Mouse (Mus musculus) midbrain, embryonic 14.5 days (tissue): ENCODE measurements around the gene Ankrd44. TPM values are rescaled to one million over a fixed set of nuclear protein-coding genes. Genes with fewer than 3 reads are reported as not detected.

Experiments used
- ATAC-seq: fragments of 200-750 bp; cut with Nextera tagmentation; 2 replicates; pipeline ENCODE4 v1.8.0; 2017; ENCODE audit warnings: moderate number of reproducible peaks, moderate library complexity; ENCODE audit not compliant: low FRiP score, low TSS enrichment
- DNase-seq: peaks from one replicate; pipeline ENCODE4 v3.0.0-alpha.2; 2015
- H3K27ac ChIP-seq: fragments of 300-500 bp; sonication (generic); replicated peaks from 2 replicates; pipeline ENCODE4 v1.5.1; 2014; ENCODE audit warnings: mild to moderate bottlenecking, low read depth, low read length, moderate library complexity
- H3K27me3 ChIP-seq: fragments of 300-500 bp; sonication (generic); 2 replicates; pipeline ENCODE4 v1.6.1; 2014; ENCODE audit warnings: low read length, control low read depth, mixed read lengths; ENCODE audit not compliant: control insufficient read depth, insufficient read depth
- H3K36me3 ChIP-seq: fragments of 300-500 bp; sonication (generic); 2 replicates; pipeline ENCODE4 v1.6.1; 2014; ENCODE audit warnings: low read length, control low read depth; ENCODE audit not compliant: control insufficient read depth, insufficient read depth
- H3K4me1 ChIP-seq: fragments of 300-500 bp; sonication (generic); 2 replicates; pipeline ENCODE4 v1.6.1; 2014; ENCODE audit warnings: mild to moderate bottlenecking, antibody characterized with exemption, low read length, control low read depth; ENCODE audit not compliant: control insufficient read depth, insufficient read depth
- H3K4me2 ChIP-seq: fragments of 300-500 bp; sonication (generic); 2 replicates; pipeline ENCODE4 v1.6.1; 2014; ENCODE audit warnings: mild to moderate bottlenecking, low read length, moderate library complexity
- H3K4me3 ChIP-seq: fragments of 300-500 bp; sonication (generic); replicated peaks from 2 replicates; pipeline ENCODE4 v1.5.1; 2014; ENCODE audit warnings: low read depth, low read length
- H3K9ac ChIP-seq: fragments of 300-500 bp; sonication (generic); replicated peaks from 2 replicates; pipeline ENCODE4 v1.6.1; 2014; ENCODE audit warnings: mild to moderate bottlenecking, low read length, moderate library complexity
- H3K9me3 ChIP-seq: fragments of 300-500 bp; sonication (generic); 2 replicates; pipeline ENCODE4 v1.6.1; 2016; ENCODE audit warnings: low read length, control low read depth, mixed read lengths; ENCODE audit not compliant: control insufficient read depth
- WGBS: fragments of 180-500 bp; shearing (Covaris S2); extraction: QIAGEN DNeasy Blood & Tissue Kit; methylation state at CpG from one replicate; pipeline ENCODE4 v1.1.7; 2014; 5-methylcytosine and 5-hydroxymethylcytosine counted together
- polyA plus RNA-seq: library from polyadenylated mRNA; unstranded; fragments of >200 nt; fragmentation: Nextera tagmentation; extraction: Ambion mirVana; gene quantifications from 2 replicates; pipeline ENCODE4 v1.2.1, GENCODE M21; 2014

Ankrd44 gene
- polyA plus RNA-seq, 1 experiment from 2014 or later: 39.1 TPM

- Histone ChIP-seq H3K4me2 (no peak overlapping the region), H3K27ac (no peak overlapping the region), H3K4me1 (peaks cover 7% of the 10 kb centered on the region), H3K36me3 (no peaks in the 10 kb centered on the region), H3K4me3 (no peak overlapping the region), H3K9ac (no peak overlapping the region), H3K9me3 (no peaks in the 10 kb centered on the region), H3K27me3 (no peaks in the 10 kb centered on the region)
- DNase-seq (peak; percentile 47), ATAC-seq (no peak)
- WGBS: 63% methylated on average over 1 of the region's 1 CpGs
Observed at GRCm38 (mm10) chr1:54703466-54703865, 222.7 kb downstream of the Ankrd44 start.

DNA sequence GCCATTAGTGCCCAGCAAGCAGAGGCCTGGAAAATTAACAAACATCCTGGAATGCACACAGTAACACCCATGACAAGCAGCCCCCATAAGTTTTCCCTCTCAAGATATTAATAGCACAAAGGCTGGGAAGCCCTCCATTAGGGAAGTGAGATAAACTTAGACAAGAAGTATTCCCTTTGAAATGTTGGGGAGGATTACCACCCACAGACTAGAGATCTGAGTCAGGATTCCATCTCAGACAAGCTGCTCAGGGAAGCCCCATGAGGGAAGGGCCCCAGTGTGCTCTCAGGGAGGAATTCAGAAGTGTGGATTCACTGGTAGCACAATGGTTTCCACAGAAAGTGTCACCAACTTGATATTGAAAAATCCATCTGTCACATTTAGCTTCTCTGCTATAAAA, 223.3 kb downstream of the Ankrd44 start:
- no peak for DNase-seq
- Histone ChIP-seq H3K4me2 (no peak overlapping the region), H3K27ac (no peak overlapping the region), H3K4me1 (peaks cover 7% of the 10 kb centered on the region), H3K9ac (no peak overlapping the region), H3K27me3 (no peaks in the 10 kb centered on the region), H3K4me3 (no peak overlapping the region), H3K36me3 (no peaks in the 10 kb centered on the region), H3K9me3 (no peaks in the 10 kb centered on the region)
- no peak for ATAC-seq

DNA sequence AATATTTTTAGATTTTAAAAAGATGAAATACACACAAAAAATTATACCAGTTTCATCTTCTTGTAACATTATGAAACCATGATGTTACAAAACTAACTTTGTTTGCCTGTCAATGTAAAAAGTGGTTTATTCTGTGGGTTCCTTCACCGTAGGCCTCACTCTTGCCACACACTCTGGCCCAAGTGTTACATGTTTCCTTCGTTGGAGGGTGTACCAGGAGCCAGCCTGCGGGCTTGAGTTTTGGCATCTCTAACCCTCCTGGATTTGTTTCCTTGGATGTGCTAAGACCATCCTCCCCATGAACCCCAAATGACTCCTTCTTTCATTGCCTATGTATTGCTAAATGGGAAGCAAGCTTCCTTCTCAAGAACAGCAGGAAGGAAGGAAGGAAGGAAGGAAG, 230.8 kb downstream of the Ankrd44 start:
- WGBS: 93% methylated on average over 3 of the region's 3 CpGs

DNA sequence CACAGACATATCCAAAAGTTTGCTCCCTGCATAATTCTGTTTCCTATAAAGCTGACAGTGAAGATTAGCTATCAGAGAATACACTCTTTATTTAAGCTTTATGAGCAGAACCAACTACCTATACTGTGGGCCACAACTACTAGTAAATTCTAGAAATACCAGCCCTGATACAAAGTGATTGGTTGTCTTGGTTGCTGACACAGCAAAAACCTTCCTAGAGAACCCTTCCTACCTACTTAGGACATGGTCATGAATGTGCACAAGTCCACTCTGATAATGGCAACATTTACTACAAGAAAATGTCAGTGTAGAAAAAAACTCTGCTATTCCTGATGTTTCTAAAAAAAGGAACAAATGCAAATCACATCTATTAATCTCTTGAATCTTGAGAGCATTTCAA, 234.4 kb downstream of the Ankrd44 start:
- Histone ChIP-seq H3K4me2 (no peak overlapping the region), H3K4me3 (no peak overlapping the region), H3K4me1 (no peaks in the 10 kb centered on the region), H3K9ac (no peak overlapping the region), H3K27ac (0 out of 2 replicates have a peak overlapping the region, but pooled peaks have one; percentile 49), H3K27me3 (no peaks in the 10 kb centered on the region), H3K9me3 (no peaks in the 10 kb centered on the region), H3K36me3 (no peaks in the 10 kb centered on the region)
- no peak for DNase-seq
- no peak for ATAC-seq

More for the DNA sequence above, 230.8 kb downstream of the Ankrd44 start:
- H3K27me3 ChIP-seq: no peaks in the 10 kb centered on the region
- no peaks in the 10 kb centered on the region for H3K4me1 ChIP-seq
- H3K9ac ChIP-seq: no peak overlapping the region
- H3K4me3 ChIP-seq: no peak overlapping the region
- DNase-seq (no peak), ATAC-seq (no peak)
- H3K4me2 ChIP-seq: no peak overlapping the region
- H3K27ac ChIP-seq: no peak overlapping the region
- H3K36me3 ChIP-seq: no peaks in the 10 kb centered on the region
- H3K9me3 ChIP-seq: no peaks in the 10 kb centered on the region

DNA sequence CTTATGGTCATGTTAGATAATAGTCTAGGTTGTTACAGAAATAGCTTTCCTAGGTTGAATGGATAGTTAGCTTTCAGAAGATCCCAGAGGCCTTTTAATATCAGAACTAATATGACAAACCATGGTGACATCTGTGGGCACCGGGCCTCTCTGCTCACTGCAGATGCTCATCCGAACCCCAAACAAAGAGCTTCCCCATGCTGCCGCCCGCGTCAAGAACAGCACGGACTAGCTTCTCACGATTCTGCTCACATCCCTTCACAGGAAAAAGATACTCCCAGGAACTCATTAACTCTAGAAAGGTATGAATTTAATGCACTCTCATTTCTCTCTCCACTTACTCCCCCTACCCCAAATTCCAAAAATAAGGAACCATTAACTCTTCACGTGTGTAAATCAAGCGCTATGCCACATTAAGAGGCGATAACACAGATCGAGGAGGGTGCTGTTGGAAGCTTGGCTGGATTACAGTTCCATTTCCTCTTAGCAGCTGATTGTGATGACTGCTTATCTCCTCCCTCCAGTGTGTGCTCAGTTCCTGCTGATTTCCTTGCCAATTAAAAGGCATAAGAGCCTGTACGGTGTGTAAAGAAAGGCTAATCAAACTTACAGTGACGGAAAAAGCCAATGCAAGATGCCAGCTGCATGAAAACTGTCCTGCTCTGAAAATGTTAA, 235.8 kb downstream of the Ankrd44 start:
- WGBS: 47% methylated on average over 13 of the region's 13 CpGs

DNA sequence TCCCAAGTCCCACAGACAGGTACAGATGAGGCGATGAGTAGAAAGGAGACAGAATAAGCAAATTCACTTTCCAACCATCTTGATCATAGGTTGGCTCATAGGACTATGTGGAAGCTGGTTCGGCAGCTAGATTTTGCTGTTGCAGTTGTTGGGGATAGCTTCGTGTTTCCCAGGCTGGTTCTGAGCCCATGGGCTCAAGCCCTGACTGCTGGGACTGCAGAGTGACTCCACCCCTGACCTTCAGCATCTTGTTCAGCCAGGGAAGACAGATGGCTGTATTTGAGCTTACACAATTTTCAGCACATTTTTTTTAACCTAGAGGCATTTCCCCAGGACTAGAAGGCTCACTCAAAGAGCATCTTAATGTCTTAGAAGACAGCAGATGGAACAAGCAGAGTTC, 237.7 kb downstream of the Ankrd44 start:
- H3K9me3 ChIP-seq: no peaks in the 10 kb centered on the region
- no peaks in the 10 kb centered on the region for H3K4me1 ChIP-seq
- no peaks in the 10 kb centered on the region for H3K36me3 ChIP-seq
- DNase-seq (no peak), ATAC-seq (no peak)
- H3K4me2 ChIP-seq: no peak overlapping the region
- 89% methylated on average over 3 of the region's 3 CpGs for WGBS
- no peak overlapping the region for H3K4me3 ChIP-seq
- no peak overlapping the region for H3K9ac ChIP-seq
- H3K27me3 ChIP-seq: no peaks in the 10 kb centered on the region
- no peak overlapping the region for H3K27ac ChIP-seq

More for the DNA sequence above, 235.8 kb downstream of the Ankrd44 start:
- Histone ChIP-seq H3K4me2 (peak overlapping the region; percentile 26), H3K4me3 (0 out of 2 replicates have a peak overlapping the region, but pooled peaks have one; percentile 0), H3K9ac (no peak overlapping the region), H3K4me1 (no peaks in the 10 kb centered on the region), H3K9me3 (no peaks in the 10 kb centered on the region), H3K27me3 (no peaks in the 10 kb centered on the region), H3K36me3 (no peaks in the 10 kb centered on the region), H3K27ac (peak overlapping the region; percentile 85)
- DNase-seq: peak; percentile 76
- peak; percentile 91 for ATAC-seq

DNA sequence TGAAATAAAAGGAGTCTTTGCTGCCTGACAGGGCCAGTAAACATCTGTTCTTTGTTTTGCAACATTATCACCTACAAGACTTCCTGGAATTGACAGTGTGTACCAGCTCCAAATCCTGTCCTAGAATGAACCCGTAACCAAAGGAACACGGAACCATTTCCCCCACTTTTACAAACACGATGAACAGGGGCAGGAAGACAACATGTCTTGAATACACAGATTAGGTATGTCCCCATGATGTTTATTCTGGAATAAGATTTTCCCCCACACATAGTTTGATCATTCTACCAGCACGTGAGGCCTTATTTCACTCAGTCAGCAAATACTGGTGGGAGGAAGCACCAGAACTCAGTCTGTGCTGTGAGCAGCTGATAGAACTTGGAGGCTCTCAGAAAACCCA, 241.9 kb downstream of the Ankrd44 start:
- peaks cover under 1% of the 10 kb centered on the region; the same call in 1 of the 2 replicates for H3K36me3 ChIP-seq
- DNase-seq (no peak), ATAC-seq (no peak)
- H3K4me2 ChIP-seq: no peak overlapping the region
- H3K9me3 ChIP-seq: no peaks in the 10 kb centered on the region
- H3K27ac ChIP-seq: no peak overlapping the region
- WGBS: 86% methylated on average over 4 of the region's 4 CpGs
- no peaks in the 10 kb centered on the region for H3K4me1 ChIP-seq
- H3K27me3 ChIP-seq: no peaks in the 10 kb centered on the region
- no peak overlapping the region for H3K9ac ChIP-seq
- H3K4me3 ChIP-seq: no peak overlapping the region

DNA sequence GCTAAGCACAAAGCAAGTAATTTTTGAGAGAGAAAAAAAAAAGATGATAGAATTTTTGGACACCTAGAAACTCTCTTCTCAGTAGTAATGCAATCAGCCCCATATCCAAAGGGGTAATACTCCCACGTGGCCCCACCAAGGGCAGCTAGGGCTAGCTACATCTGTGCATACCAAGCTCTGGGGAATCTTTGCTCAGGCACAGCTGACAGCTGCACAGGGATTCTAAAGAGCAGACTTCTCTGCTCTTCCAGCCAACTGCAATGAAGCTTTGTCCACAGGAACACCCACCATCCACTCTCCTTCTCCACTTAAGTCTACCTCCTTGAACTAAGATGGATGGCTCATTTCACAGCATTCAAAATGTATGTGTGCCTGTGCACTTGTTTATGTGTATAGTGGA, 246.6 kb downstream of the Ankrd44 start:
- Histone ChIP-seq H3K4me3 (no peak overlapping the region), H3K4me1 (0 out of 2 replicates have a peak, but pooled peaks cover 6% of the 10 kb centered on the region), H3K9ac (no peak overlapping the region), H3K27me3 (no peaks in the 10 kb centered on the region), H3K36me3 (peaks cover 5% of the 10 kb centered on the region; the same call in 1 of the 2 replicates), H3K9me3 (no peaks in the 10 kb centered on the region), H3K27ac (no peak overlapping the region), H3K4me2 (no peak overlapping the region)
- DNase-seq (no peak), ATAC-seq (no peak)
- 81% methylated on average over 1 of the region's 1 CpGs for WGBS

- DNase-seq (no peak), ATAC-seq (no peak)
- 82% methylated on average over 1 of the region's 1 CpGs for WGBS
- no peaks in the 10 kb centered on the region for H3K9me3 ChIP-seq
- H3K36me3 ChIP-seq: peaks cover 5% of the 10 kb centered on the region; the same call in 1 of the 2 replicates
- H3K27ac ChIP-seq: no peak overlapping the region
- H3K4me3 ChIP-seq: no peak overlapping the region
- no peak overlapping the region for H3K4me2 ChIP-seq
- H3K27me3 ChIP-seq: no peaks in the 10 kb centered on the region
- 0 out of 2 replicates have a peak, but pooled peaks cover 6% of the 10 kb centered on the region for H3K4me1 ChIP-seq
- no peak overlapping the region for H3K9ac ChIP-seq
Observed at GRCm38 (mm10) chr1:54678037-54678436, 248.2 kb downstream of the Ankrd44 start.
